ENCODE assay signal across 8 mouse cellular contexts in the genomic region with DNA sequence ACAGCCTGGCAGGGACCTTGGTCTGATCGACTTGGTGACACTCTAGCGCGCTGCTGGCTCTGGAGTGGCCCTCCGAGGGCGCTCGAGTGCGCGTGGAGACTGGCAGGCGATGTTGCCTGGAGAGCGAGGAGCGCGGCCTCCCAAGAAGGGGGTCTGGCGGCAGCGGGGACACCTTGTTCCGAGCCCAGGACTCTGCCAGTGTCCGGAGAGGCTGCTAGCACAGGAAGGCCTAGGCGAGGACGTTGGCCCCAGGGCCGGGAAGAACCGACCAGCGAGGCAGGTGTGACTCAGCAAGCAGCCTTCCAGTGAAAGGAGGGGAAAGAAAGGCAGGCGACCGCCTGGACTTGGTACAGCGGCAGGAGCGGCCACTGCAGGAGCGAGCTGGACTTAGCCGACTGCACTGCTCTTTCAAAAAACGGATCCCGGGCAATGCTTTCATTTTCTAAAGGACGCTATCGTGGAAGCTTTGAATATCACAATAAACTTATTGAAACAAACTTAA. TPM values are rescaled to one million over a fixed set of nuclear protein-coding genes. Genes with fewer than 3 reads are reported as not detected.
A peak's percentile ranks its signal among the peaks of the same experiment; 100 is the strongest.
DNase-seq lines count a peak whose midpoint lies in the region; ATAC-seq and TF ChIP-seq lines count a peak whose summit lies in the region.

No protein-coding gene starts in this region.

- H3K4me1 ChIP-seq in forebrain, postnatal 0 days (ENCODE audit: insufficient read depth) = 0 out of 2 replicates have a peak, but pooled peaks cover 10% of the 10 kb centered on the region
- H3K4me1 ChIP-seq in lung, embryonic 15.5 days = peaks cover 45% of the 10 kb centered on the region
- peaks cover 28% of the 10 kb centered on the region for H3K4me1 ChIP-seq in thymus, adult 2 months (replicated peaks; ENCODE audit: control insufficient read depth, insufficient read depth, low read length)

- H3K27me3 ChIP-seq in forebrain, postnatal 0 days (ENCODE audit: insufficient read depth, low read length) = no peaks in the 10 kb centered on the region
- H3K27me3 ChIP-seq in lung, embryonic 15.5 days = peaks cover 9% of the 10 kb centered on the region; the same call in 1 of the 2 replicates
- H3K27me3 ChIP-seq in thymus, adult 2 months (ENCODE audit: control insufficient read depth, insufficient read depth, low read length) = no peaks in the 10 kb centered on the region

- ATAC-seq in forebrain, postnatal 0 days = peak; percentile 26; the same call in 1 of the 2 replicates
- ATAC-seq in lung, embryonic 15.5 days (ENCODE audit: borderline replicate concordance, extremely low read depth, low FRiP score, low TSS enrichment) = peak; percentile 4; the same call in 1 of the 2 replicates

- peak overlapping the region; percentile 99 for H3K4me2 ChIP-seq in forebrain, postnatal 0 days (ENCODE audit: low read depth)
- H3K4me2 ChIP-seq in lung, embryonic 15.5 days = peak overlapping the region; percentile 99

- peak; percentile 42 for DNase-seq in ES-CJ7 (ENCODE audit: low read depth, low spot score)
- peak; percentile 87 to 88 for DNase-seq in cerebellum, adult 18-20 months
- DNase-seq in forebrain, postnatal 0 days = peak; percentile 82
- DNase-seq in heart, postnatal 36 days = peak; percentile 81 to 86
- DNase-seq in layer of hippocampus, adult 9-10 months (ENCODE audit: low spot score) = peak; percentile 49
- peak; percentile 64 for DNase-seq in ovary, postnatal 10 days (ENCODE audit: low spot score)
- peak; percentile 86 for DNase-seq in thymus, adult 2 months

- whole genome bisulfite sequencing in forebrain, postnatal 0 days = 1% methylated on average over 31 of the region's 31 CpGs
- under 1% methylated on average over 31 of the region's 31 CpGs for WGBS in lung, embryonic 15.5 days
- under 1% methylated on average over 31 of the region's 31 CpGs for WGBS in thymus, adult 2 months

- TF ChIP-seq CTCF in forebrain, postnatal 0 days (IDR thresholded peaks at IDR 0.05; ENCODE audit: low read depth) = peak; percentile 67
- peak; percentile 66; the same call in 1 of the 2 replicates for TF ChIP-seq CTCF in thymus, adult 2 months (IDR thresholded peaks at IDR 0.05; ENCODE audit: borderline replicate concordance, control insufficient read depth, extremely low read depth, insufficient read depth, low read length, poor library complexity)

- intact Hi-C loops in heart, postnatal 36 days (cut with DNase I) = loop anchor here (2.0 to 5.0 kb wide), 7 partner anchors 21 to 289 kb away; no protein-coding TSS in a partner anchor

- peak overlapping the region; percentile 57 for H3K27ac ChIP-seq in forebrain, postnatal 0 days (ENCODE audit: low read depth, low read length)
- peak overlapping the region; percentile 83 for H3K27ac ChIP-seq in lung, embryonic 15.5 days
- no peak overlapping the region for H3K27ac ChIP-seq in thymus, adult 2 months (ENCODE audit: control insufficient read depth, insufficient read depth, low read length)

- peak overlapping the region; percentile 58 for H3K4me3 ChIP-seq in forebrain, postnatal 0 days (ENCODE audit: low read depth, low read length)
- H3K4me3 ChIP-seq in lung, embryonic 15.5 days = peak overlapping the region; percentile 53
- peak overlapping the region; percentile 48 for H3K4me3 ChIP-seq in thymus, adult 2 months (ENCODE audit: control insufficient read depth, insufficient read depth, low read length)

- H3K9ac ChIP-seq in forebrain, postnatal 0 days = peak overlapping the region; percentile 67
- peak overlapping the region; percentile 67 for H3K9ac ChIP-seq in lung, embryonic 15.5 days

- 0 out of 2 replicates have a peak, but pooled peaks have one; percentile 26 for TF ChIP-seq POLR2A in thymus, adult 2 months (IDR thresholded peaks at IDR 0.05; ENCODE audit: control insufficient read depth, extremely low read depth, insufficient read depth, low read length, poor library complexity)

- no peaks in the 10 kb centered on the region for H3K36me3 ChIP-seq in forebrain, postnatal 0 days (ENCODE audit: insufficient read depth)
- H3K36me3 ChIP-seq in lung, embryonic 15.5 days = no peaks in the 10 kb centered on the region
- H3K36me3 ChIP-seq in thymus, adult 2 months (ENCODE audit: control insufficient read depth, insufficient read depth, low read length) = no peaks in the 10 kb centered on the region

- no peaks in the 10 kb centered on the region for H3K9me3 ChIP-seq in forebrain, postnatal 0 days (ENCODE audit: low read length)
- no peaks in the 10 kb centered on the region for H3K9me3 ChIP-seq in lung, embryonic 15.5 days

RNA-seq across cellular contexts. Expression of gene Gadd45g, which starts 1.6 kb away (rescaled TPM):
- total RNA-seq in forebrain, postnatal 0 days (2014; rRNA removed) = 13.8 and 13.9 TPM in 2 replicates
- 34.3 and 35.1 TPM in 2 replicates for polyA plus RNA-seq in forebrain, postnatal 0 days (2015; fragmentation: Nextera tagmentation; extraction: Ambion mirVana)
- total RNA-seq in heart, postnatal 36 days (2021) = 10 to 100 TPM in 1 of 2 experiments, 1 to 10 TPM in 1; 9.5 to 10.7 TPM
- polyA plus RNA-seq in lung, embryonic 15.5 days (2015; fragmentation: Nextera tagmentation; extraction: Ambion mirVana) = 50.3 and 50.9 TPM in 2 replicates
- 15.0 and 16.2 TPM in 2 replicates for polyA plus RNA-seq in thymus, adult 2 months (2012; rRNA removed)

RNA-seq across cellular contexts. Expression of gene Sema4d, which starts 54.5 kb away (rescaled TPM):
- 10.2 and 16.5 TPM in 2 replicates for total RNA-seq in forebrain, postnatal 0 days (2014; rRNA removed)
- polyA plus RNA-seq in forebrain, postnatal 0 days (2015; fragmentation: Nextera tagmentation; extraction: Ambion mirVana) = 9.8 and 14.2 TPM in 2 replicates
- 10 to 100 TPM; 69.8 to 77.5 TPM for total RNA-seq in heart, postnatal 36 days (2021)
- polyA plus RNA-seq in lung, embryonic 15.5 days (2015; fragmentation: Nextera tagmentation; extraction: Ambion mirVana) = 9.7 and 10.0 TPM in 2 replicates
- 156 and 182 TPM in 2 replicates for polyA plus RNA-seq in thymus, adult 2 months (2012; rRNA removed)

Comparison
In these comparisons a context has a peak if more than half of its experiments do, and no peak if none do; other contexts are left out.
1. RNA of gene Sema4d, which starts 54.5 kb away (polyA plus RNA-seq): 156 to 182 TPM in thymus, adult 2 months; 9.8 to 14.2 TPM in forebrain, postnatal 0 days and 9.7 to 10.0 TPM in lung, embryonic 15.5 days; every median in the first group is over 10 times any median in the second.
2. Peak in every context shown above with its lines, with median percentiles within 50 percentile points of each other: DNase-seq and H3K4me3 ChIP-seq.